Comparison of ENCODE assay signal across 10 mouse cellular contexts in genomic region chr6:146298712-146299111, GRCm38 (mm10).
DNase-seq lines count a peak whose midpoint lies in the region; ATAC-seq and TF ChIP-seq lines count a peak whose summit lies in the region.
"Had no signal": no experiment of that assay in that cellular context is flagged by ENCODE, and none has a peak within 500 bp of the region (broad histone marks: within the 10 kb centered on the region; RNA-seq: fewer than 3 reads in every experiment).

No protein-coding gene starts in this region.

- peak; percentile 42 for TF ChIP-seq CTCF in left cerebral cortex, adult 2 months (IDR thresholded peaks at IDR 0.05)

- no peak overlapping the region for H3K4me3 ChIP-seq in left cerebral cortex, adult 2 months
- H3K4me3 ChIP-seq: heart, embryonic 15.5 days; megakaryocyte, embryonic 14.5 days had no signal

- intact Hi-C loops in left cerebral cortex, adult 2 months (cut with DNase I), result no loop called here
- intact Hi-C loops in gastrocnemius, postnatal 14 days (cut with DNase I; ENCODE audit: low total_unique reads), result no loop called here

- ATAC-seq in CD4-positive, CD25-positive, alpha-beta regulatory T cell, adult 4 months, result no peak

- no peak overlapping the region for H3K27ac ChIP-seq in left cerebral cortex, adult 2 months
- H3K27ac ChIP-seq: heart, embryonic 15.5 days had no signal

- peak; percentile 62 for DNase-seq in CD4-positive, CD25-positive, alpha-beta regulatory T cell, adult 2 months (ENCODE audit: low read depth, low spot score)
- DNase-seq in left cerebral cortex, adult 2 months (ENCODE audit: extremely low spot score in 1 of 2, low spot score in 2 of 2), result no peak
- DNase-seq in left cerebral cortex, adult 18-20 months (ENCODE audit: low spot score in 2 of 2), result no peak
- peak; percentile 69 for DNase-seq in R1 (ENCODE audit: low read depth, low spot score)
- peak; percentile 53 for DNase-seq in naive thymus-derived CD4-positive, alpha-beta T cell, adult 2 months (ENCODE audit: low read depth)
- DNase-seq in gastrocnemius, postnatal 14 days, result no peak
- no peak for DNase-seq in right cerebral cortex, postnatal 4 days

Comparison
In these comparisons a context has a peak if more than half of its experiments do, and no peak if none do; other contexts are left out.
1. DNase-seq: peak in CD4-positive, CD25-positive, alpha-beta regulatory T cell, adult 2 months (single experiment), R1 (single experiment) and naive thymus-derived CD4-positive, alpha-beta T cell, adult 2 months (single experiment); none in left cerebral cortex, adult 2 months (0 of 2), left cerebral cortex, adult 18-20 months (0 of 2), gastrocnemius, postnatal 14 days (single experiment) and right cerebral cortex, postnatal 4 days (single experiment).